Mouse (Mus musculus) embryonic fibroblast, embryonic 13.5 days (primary cell): ENCODE data around the gene Slamf8.

Experiments
- CTCF ChIP-seq: IDR thresholded peaks from 2 replicates; pipeline ENCODE4 v1.5.1; 2011; ENCODE audit warnings: mild to moderate bottlenecking, control low read depth, low read length, moderate library complexity, borderline replicate concordance; ENCODE audit not compliant: insufficient read depth
- POLR2A ChIP-seq: IDR thresholded peaks from 2 replicates; pipeline ENCODE4 v1.6.1; 2011; ENCODE audit warnings: low read depth, mild to moderate bottlenecking, control low read depth, low read length, moderate library complexity

GRCm38 (mm10) chr1:172626306-172626705 is 35.9 kb upstream of the Slamf8 start:
- no peak for TF ChIP-seq POLR2A
- no peak for TF ChIP-seq CTCF
